Mouse (Mus musculus) stomach, postnatal 0 days (tissue): ENCODE data around the gene Hs3st3b1.

ENCODE experiments used
- CTCF ChIP-seq: IDR thresholded peaks from 2 replicates; pipeline ENCODE4 v1.5.1; 2016; ENCODE audit warnings: antibody characterized with exemption, low read depth, mild to moderate bottlenecking, moderate library complexity
- EP300 ChIP-seq: optimal IDR thresholded peaks from 2 replicates; pipeline ENCODE3; 2016; ENCODE audit warnings: antibody characterized with exemption

GRCm38 (mm10) chr11:63924286-63924930, 2.3 kb upstream of the Hs3st3b1 start:
- TF ChIP-seq CTCF (no peak), EP300 (no peak)
